Mouse (Mus musculus) small intestine, adult 2 months (tissue): ENCODE results near the gene Adgrg1.

ENCODE experiments used
- CTCF ChIP-seq: fragments of 200-500 bp; IDR thresholded peaks from 2 replicates; pipeline ENCODE4 v1.5.1; 2012; ENCODE audit warnings: low read depth, mild to moderate bottlenecking, control low read depth, inconsistent platforms, low read length, moderate library complexity, mixed read lengths; ENCODE audit not compliant: insufficient replicate concordance, insufficient read length; ENCODE audit errors: extremely low read depth
- POLR2A ChIP-seq: fragments of 200-500 bp; IDR thresholded peaks from 2 replicates; pipeline ENCODE4 v1.6.1; 2012; ENCODE audit warnings: low read depth, mild to moderate bottlenecking, control low read depth, inconsistent platforms, low read length, moderate library complexity

DNA sequence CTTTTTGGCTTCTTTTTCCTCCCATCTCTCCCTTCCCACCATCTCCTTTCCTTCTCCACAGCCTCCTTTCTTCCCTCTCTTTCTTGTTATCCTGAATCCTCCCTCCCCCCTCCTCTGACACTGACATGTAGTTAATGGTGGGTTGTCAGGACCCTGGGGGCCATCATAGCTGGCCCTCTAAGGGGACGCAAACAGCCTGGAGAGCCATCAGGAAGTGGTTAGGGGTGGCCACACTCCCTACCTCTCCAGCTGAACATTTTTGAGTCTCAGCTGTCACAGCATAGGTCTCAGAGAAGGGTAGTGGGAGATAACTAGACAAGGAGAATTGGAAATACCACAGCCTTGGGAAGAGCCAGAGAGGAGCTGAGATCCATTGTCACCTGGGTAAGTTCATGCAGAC lies 20.0 kb downstream of the Adgrg1 start:
- TF ChIP-seq CTCF (no peak), POLR2A (no peak)
